Mouse (Mus musculus): ENCODE measurements around the gene Bckdha. TPM values are rescaled to one million over a fixed set of nuclear protein-coding genes. Genes with fewer than 3 reads are reported as not detected.

Gene Bckdha
- total RNA-seq, 2 experiments from 2014 or later, result 25.0 to 28.9 TPM

DNA sequence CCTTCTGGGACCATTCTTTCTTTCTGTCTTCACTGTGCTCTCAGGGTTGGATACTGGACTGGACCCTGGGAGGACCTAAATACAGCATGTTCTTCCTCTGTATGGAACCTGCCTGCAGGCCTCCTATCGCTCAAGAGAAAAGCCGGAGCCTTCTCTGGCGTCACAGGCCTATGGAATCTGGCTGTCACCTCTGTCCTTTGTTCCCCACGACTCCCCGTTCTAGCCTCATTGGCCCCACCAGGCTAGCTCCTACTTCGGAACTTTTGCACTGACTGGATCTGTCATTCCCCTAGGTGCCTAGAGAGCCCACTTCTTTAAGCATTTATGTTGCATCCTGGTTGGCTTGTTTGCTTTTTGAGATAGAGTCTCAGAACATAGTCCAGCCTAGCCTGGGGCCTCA is 25.9 kb upstream of the Bckdha start:
- no peak for DNase-seq (ENCODE audit: extremely low spot score in 1 of 2, low spot score in 2 of 2)
- intact Hi-C loops (cut with DNase I), result no loop called here

DNA sequence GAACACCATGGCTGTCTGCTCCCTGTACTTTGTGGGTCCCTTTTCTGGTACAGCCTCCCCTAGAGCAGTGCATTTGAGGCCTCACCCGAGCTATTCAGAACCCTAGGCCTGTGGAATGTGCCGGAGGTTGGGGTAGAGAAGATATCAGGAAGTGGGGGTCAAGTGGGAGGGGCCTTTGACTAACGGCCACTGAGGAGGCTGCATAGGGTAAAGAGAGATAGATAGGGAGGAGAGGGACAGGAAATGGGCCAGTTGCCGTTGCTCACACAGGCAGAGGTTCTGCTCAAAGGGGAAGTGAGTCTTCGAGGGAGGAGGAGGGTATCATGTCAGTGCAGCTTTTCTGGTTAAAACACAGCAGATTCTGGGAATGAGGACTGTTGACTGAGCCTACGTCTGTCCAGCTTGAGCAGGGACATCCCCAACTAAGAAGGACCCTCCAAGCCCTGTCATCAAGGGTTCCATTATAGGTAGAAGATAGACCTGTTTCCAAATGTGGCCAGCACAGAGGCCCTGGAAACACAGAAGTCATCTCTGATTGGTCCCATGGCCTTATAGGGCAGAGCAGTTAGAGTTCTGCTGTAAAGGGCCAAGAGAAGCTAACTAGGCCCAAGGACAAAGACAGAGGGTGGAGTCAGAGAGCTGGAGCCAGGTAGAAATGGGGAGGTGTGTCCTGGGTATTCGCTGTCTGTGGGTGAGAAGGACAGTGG is 24.8 kb upstream of the Bckdha start:
- intact Hi-C loops (cut with DNase I), result no loop called here
- no peak for DNase-seq (ENCODE audit: extremely low spot score in 1 of 2, low spot score in 2 of 2)

DNA sequence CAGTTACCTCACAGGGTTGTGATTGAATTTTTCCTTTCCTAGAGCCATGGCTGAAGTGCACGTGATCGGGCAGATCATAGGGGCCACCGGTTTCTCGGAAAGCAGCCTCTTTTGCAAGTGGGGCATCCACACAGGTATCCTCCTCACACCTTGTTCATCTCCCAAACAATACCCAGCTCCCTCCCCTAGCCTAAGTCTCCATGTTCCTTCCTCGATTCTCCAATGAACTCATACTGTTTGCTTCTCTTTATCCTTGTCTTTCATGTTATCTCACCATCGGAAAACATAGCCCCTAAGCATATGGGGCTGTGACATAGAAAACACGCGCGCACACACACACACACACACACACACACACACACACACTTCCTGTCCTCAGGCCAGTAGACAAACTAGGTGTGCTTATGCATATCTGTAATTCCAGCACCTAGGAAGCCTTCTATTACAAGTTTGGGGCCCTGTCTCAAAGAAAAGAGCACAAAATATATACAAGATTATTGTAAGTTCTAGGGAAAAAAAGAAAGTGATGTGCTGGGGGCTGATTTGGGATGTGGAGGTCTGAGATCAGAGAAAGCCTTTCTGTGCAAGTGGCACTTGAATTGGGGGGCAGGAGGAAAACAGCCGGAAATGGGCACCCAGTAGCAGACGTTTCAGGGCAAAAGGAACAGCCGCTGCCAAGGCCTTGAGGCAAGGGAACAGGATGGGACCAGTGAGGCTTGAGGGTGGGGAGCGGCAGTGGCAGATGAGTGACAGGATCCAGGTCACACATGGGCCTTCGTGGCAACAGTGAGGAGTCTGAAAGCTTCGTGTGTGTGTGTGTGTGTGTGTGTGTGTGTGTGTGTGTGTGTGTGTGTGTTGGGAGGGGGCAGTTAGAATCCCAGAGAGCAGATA is 22.8 kb upstream of the Bckdha start:
- no peak for DNase-seq (ENCODE audit: extremely low spot score in 1 of 2, low spot score in 2 of 2)
- intact Hi-C loops (cut with DNase I), result no loop called here

DNA sequence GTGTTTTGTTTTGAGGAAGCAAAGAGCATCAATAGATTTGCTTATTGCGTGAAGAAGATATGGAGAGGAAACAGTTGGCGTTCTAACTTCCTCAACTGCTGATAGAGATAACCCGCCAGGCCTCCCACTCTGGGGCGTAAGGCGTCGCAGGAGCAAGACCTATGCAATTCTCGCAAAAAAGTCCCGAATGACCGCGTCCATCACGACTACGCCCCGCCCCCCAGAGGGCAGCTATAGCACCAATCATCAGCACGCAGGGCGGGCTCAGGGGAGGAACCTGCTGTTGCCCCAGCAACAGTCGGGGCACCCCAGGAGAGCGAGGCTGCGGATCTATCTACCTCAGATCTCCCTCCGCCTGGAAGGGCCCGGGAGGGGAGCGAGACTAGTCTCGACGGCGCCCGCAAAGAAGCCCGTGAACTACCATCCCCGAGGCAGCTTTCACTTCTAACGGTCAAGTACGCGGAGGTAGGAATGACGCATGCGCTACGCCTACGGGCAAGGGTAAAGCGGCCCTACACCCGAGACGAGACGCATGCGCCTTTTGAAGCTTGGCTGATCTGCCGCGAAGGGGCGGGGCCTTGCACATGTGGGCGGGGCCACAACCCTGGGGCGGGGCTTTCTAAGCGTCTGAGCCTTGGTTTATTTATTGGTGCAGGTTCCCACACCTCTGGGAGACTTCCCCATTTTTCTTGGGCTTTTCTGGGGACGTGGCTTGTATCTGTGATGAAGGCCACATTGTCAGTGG is 21.9 kb upstream of the Bckdha start, which contains the start of gene B9d2:
TSS of gene B9d2 (plus strand) at position 267 of the 745 bp plus-strand sequence.
- intact Hi-C loops (cut with DNase I), result no loop called here
- peak; percentile 89 to 97 for DNase-seq (ENCODE audit: extremely low spot score in 1 of 2, low spot score in 2 of 2)

DNA sequence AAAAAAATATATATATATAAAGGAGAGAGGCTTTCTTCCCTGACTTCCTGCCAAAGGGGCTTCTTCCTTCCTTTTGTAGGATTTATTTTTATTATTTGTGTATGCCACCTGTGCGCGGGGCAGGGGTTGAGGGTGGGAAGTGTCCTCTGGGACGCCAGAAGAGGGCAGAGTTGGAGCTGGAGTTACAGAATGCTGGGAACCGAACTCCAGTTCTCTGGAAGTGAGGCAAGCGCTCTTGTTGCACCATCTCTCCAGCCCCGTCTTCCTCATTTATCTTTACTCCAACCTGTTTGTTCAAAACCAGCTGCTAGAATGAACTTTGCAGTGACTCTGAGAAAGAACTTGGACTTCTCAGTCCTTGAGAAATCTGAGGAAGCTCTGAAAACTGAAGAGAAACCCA is 21.2 kb upstream of the Bckdha start:
- no peak for DNase-seq (ENCODE audit: extremely low spot score in 1 of 2, low spot score in 2 of 2)
- intact Hi-C loops (cut with DNase I), result no loop called here

DNA sequence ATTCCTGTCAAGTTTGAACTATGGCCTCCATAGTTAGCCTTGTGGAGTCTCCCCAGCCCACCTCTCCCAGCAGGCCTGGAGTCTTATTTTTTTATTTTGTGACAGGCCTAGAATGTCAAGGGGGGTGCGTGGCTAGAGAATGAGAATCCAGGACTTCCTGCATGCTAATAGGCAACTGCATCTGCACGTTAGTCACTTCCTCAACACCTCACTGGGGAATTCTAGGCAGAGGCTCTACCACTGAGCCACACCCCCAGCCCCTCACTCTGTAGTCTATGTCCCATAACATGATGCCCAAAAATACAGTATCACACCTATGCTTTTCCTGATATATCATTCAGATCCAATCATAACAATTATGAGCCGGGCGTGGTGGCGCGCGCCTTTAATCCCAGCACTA is 18.2 kb upstream of the Bckdha start:
- intact Hi-C loops (cut with DNase I), result no loop called here
- DNase-seq (ENCODE audit: extremely low spot score in 1 of 2, low spot score in 2 of 2), result no peak

DNA sequence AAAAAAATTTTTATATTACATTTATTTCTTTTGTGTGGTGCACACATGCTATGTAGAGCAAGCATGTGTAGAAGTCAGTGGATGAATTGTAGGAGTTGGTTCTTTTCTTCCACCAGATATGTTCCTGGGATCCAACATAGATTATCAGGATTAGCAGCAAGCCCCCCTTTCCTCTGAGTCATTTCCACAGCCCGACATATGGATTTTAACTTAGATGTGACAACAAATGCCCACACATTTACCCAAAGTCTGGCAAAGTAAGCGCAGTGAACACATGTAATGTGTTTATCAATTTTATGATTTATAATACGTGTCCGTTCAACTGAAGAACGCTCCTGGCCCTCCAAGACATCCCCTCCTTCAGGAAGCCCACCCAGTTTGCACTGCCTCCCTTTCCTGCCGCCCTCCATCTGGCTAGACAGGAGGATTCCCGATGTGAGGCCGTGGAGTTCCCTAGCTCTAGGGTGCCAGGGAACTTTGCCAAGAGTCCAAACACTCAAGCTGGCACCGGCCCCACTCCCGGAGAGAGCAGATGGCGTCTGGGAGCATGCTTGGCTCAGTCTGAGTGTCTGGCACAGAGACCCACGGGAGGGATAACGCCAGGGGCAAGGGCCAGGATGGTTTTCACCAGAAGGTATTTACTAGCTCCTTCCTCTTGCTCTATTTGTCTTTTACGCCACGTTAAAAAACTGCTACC is 17.5 kb upstream of the Bckdha start:
- DNase-seq (ENCODE audit: extremely low spot score in 1 of 2, low spot score in 2 of 2), result peak; percentile 93
- intact Hi-C loops (cut with DNase I), result no loop called here

DNA sequence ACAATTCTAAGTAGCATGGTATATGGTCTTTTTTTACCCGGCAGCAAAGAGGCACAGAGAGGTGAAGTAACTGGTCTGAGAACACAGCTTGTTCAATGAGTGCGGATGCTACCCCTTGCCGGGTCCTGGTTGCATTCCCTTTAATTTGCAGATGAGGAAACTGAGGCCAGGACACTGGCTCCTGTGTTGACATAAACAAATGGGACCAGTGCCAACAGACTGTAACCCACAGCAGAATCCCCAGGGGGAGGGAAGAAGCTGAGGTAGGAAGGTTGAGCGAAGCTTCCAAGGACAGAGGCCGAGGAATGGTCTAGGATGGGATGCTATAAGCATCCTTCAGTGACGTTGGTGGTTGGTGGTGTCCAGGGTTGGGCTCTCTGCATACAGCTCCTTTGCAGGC is 16.6 kb upstream of the Bckdha start:
- DNase-seq (ENCODE audit: extremely low spot score in 1 of 2, low spot score in 2 of 2), result no peak
- intact Hi-C loops (cut with DNase I), result no loop called here

DNA sequence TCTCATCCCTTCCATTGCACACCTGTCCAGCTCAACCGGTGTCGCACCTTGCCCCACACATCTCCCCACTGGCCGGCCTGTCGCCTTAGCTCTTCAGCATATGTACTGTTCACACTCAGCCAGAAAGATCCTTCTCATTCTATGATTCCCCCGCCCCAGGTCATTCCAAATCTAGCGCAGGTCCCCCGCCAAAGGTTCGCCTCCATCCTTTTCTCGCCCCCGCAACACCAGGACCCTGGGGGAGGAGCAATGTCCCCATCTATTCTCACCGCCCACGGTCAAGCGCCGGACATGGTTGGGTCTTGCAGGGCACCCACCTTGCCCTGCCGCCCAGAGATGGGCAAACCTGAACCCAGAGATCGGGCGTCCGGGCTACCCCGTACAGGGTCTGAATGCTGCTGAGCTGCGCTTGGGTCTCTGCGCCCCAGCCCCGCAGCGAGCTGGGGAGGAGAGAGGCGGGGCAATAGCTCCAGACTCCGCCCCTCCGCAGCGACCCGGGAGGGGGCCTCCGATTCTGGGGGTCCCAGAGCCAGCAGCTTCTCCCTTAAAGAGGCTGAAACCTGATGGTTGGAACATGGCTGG is 16.0 kb upstream of the Bckdha start, which contains the start of gene Tmem91:
TSS of gene Tmem91 (minus strand) at position 448 of the 582 bp plus-strand sequence.
- DNase-seq (ENCODE audit: extremely low spot score in 1 of 2, low spot score in 2 of 2), result peak in 1 of 2 experiments; percentile 49
- intact Hi-C loops (cut with DNase I), result no loop called here

DNA sequence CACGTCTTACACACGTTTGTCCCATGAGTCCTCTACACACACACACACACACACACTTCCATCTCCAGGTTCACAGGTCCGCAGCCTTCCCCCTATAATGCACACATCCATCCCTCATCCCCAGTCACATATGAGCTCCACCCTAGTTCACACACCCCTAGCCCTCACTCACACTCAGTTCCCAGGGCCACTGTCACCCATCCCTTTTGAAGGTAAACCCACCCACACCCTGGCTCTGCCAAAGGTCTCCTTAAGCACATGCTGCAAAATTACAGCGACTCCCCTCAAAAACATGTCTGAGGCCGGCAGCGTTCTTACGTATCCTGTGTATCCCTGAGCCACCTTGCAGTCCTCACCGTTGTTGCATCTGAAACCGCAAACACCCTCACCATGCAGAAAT is 15.5 kb upstream of the Bckdha start:
- intact Hi-C loops (cut with DNase I), result no loop called here
- no peak for DNase-seq (ENCODE audit: extremely low spot score in 1 of 2, low spot score in 2 of 2)

DNA sequence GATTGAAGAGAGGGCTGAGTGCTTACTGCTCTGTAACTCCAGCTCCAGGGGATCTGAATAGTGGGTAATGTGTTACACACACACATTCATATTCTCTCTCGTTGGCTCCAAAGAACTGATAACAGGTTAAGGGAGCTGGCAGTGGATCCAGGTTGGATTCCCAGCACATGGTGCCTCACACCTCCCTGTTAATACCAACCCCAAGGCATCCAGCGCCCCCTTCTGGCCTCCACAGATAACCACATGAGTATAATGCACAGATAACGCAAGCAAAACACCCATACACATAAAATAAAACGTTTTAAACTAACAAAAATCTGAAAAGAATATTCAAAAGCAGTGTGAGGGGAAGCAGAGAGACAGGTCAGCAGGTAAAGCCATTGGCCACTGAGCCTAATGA is 13.7 kb upstream of the Bckdha start:
- DNase-seq (ENCODE audit: extremely low spot score in 1 of 2, low spot score in 2 of 2), result no peak
- intact Hi-C loops (cut with DNase I), result no loop called here

DNA sequence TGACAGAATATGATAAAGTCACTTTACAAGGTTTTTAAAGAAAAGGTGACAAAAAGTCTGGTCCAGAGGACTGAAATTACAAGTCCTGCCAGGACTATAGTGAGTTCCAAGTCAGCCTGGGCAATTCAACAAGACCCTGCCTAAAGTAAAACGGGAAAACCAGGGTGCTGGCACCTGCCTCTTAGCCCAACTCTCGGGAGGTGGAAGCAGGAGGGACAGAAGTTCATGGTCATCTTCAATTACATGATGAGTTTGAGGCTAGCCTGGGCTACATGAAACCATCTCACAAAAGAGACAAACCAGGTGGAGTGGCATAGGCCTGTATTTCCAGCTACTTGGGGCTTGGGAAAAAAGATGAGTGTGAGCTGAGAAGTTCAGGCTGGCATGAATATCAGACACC is 12.9 kb upstream of the Bckdha start:
- DNase-seq (ENCODE audit: extremely low spot score in 1 of 2, low spot score in 2 of 2), result no peak
- intact Hi-C loops (cut with DNase I), result no loop called here

DNA sequence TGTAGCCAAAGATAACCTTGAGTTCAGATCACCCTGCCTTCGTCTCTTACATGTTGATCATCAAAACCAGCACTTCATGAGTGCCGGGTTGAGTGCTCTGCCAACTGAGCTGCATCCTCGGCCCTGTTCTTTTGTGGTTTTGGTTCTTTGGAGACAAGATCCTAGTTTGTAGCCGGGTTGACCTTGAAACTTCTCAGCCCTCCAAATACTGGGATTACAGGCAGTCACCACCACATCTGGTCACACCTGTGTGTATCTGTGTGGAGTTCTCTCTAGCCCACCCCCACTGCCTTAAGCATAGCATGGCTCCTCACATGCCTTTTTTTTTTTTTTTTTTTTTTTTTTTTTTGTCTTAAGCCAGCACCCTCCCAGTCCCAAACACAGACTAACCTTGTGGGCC is 11.3 kb upstream of the Bckdha start:
- intact Hi-C loops (cut with DNase I), result no loop called here

DNA sequence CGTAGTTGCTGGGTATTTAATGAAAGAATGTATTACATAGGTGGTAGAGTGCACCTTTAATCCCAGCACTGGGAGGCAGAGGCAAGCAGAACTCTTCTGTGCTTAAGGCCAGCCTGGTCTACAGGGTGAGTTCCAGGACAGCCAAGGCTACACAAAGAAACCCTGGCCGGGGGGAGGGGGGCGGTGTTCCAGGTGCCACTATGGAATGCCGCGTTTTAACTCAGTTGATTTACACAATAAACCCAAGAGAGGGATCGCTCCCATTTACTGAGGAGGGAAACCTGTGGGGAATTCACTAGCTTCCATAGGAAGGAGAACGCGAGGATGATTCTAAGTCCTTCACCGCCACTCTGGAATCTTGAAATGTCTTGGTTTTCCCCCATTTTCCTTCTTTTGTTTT is 10.8 kb upstream of the Bckdha start:
- DNase-seq (ENCODE audit: extremely low spot score in 1 of 2, low spot score in 2 of 2), result no peak
- intact Hi-C loops (cut with DNase I), result no loop called here

More for the DNA sequence above, 11.3 kb upstream of the Bckdha start:
- no peak for DNase-seq (ENCODE audit: extremely low spot score in 1 of 2, low spot score in 2 of 2)

DNA sequence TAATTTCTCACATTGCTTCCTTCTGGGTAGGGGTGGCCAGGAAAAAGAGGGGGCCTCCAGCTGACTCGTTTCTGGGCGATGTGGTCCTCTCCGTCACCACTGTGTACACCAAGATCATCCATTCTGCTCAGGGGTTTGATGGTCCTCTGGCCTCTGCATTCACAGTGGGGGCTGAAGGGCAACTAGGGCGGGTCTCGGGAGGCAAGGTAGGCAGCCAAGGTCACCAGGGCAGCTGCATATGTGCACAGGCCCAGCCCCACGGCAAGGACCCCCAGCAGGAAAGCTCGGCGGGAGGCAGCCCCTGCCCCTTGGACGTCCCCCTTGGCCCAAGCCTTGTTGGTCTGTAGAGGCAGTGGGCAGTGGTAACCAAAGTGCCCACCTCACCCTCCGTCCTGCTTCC is 10.4 kb upstream of the Bckdha start:
- DNase-seq (ENCODE audit: extremely low spot score in 1 of 2, low spot score in 2 of 2), result no peak
- intact Hi-C loops (cut with DNase I), result no loop called here

DNA sequence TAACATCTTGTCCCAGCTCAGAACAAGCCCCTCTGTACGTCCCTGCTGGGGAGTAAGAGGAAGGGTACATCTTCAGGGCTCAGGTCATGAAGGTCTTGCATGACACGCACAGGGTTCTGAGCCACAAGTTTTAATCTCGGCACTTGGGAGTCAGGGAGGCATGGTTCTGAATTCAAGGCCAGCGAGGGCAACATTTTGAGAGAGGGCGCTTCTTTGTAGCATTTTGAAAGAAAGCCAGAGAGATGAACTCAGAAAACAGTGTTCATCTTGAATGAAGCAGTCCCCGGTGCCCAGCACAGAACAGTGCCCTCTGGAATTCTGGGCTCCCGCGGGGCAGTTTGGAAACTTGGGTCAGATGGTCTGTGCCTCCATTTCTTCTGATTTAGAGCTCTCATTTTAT is 7.6 kb upstream of the Bckdha start:
- intact Hi-C loops (cut with DNase I), result no loop called here
- no peak for DNase-seq (ENCODE audit: extremely low spot score in 1 of 2, low spot score in 2 of 2)

DNA sequence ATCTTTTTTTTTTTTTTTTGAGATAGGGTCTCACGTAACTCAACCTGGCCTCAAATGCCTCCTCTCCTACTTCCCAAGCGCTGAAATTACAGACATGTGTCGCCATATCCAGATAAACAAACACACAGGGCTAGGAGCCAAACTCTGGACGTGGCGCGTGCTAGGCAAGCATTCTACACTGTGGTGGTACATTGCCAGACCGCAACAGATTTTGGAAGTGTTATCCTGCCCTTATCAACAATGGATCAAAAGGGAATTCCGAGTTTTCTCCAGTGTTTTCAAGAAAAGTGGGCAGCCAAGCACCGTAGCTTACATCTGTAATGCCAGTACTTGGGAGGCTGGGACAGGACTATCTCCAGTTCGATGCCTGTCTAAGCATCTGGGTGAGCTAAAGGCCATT is 996 bp downstream of the Bckdha start:
- no peak for DNase-seq (ENCODE audit: extremely low spot score in 1 of 2, low spot score in 2 of 2)
- intact Hi-C loops (cut with DNase I), result no loop called here

DNA sequence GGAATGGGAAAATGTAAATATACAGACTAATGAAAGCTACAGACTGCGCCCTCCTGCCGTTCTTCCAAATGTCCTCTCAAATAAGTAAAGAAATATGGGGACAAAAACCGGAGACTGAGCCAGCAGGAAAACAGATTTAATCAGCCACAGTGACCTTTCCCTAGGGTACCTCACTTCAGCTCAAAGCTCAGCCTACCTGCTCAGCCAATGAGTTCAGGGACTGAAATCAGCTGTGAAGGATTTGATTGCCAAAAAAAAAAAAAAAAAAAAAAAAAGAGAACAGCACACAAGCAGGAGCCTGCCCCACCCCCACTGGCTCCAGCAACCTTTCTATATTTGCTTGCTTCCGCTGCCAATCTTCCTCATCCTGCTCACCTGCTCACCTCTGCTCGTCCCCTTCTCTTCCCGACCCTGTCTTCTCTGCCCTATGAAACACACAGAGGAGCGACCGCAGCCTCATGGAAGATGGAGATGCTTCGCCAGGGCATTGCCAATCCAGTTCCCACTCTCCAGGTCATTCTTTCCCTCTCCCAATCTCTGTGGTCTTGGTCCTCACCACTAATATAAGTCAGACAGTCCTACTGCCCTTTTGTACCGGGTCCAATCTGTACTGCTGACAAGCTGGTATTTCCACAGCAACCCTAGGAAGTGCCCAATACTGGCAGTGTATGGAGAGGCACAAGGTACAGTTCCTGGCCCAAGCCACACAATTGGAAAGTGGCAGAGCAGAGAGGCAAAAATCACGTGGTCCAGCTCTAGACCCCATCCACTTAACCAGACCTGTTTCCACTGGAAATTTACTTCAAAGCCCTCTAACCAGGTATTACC is 3.0 kb downstream of the Bckdha start:
- no peak for DNase-seq (ENCODE audit: extremely low spot score in 1 of 2, low spot score in 2 of 2)
- intact Hi-C loops (cut with DNase I), result no loop called here

Data from left cerebral cortex, postnatal 10 days (tissue).